Mouse (Mus musculus): ENCODE data around the gene Hspb7.

Hspb7 gene

DNA sequence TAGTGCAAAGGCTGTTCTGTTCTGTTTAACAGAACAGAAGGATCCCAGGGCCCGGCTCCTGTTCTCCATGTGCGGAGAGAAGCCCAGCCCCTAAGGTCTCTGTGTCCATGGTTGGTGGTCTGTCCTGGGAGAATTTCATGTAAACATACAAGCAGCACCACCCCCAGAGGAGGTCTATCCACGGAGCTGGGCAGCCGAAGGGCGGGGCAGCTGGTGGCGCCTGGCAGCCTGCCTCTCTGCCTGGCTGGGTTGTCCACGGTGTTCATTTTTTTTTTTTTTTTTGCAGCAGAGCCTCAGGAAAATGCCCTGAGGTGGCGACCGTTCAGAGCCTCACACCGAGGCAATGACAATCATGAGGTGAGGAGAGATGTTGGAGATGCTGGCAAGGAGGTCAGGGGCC, 48.0 kb downstream of the Hspb7 start:
- DNase-seq (ENCODE audit: low spot score in 2 of 2), result no peak

DNA sequence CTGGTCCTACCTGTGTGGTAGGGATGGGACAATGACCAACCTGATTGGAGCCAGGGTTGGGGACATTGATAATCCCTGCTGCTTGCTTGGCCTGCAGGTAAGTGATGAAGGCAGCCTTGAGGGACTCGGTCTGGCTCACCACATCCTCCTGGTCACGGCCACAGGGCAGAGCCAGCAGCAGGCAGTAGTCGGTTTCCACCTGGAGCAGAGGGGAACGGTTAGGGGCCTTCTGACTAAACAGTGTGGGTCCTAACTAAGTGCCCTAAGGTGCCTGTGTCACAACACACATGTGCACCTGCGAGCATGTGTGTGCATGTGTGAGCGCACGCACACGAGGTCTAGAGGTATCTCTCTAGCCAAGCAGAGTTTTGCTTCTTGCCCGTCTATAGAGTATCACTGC, 48.8 kb downstream of the Hspb7 start:
- no peak for DNase-seq (ENCODE audit: low spot score in 2 of 2)

DNA sequence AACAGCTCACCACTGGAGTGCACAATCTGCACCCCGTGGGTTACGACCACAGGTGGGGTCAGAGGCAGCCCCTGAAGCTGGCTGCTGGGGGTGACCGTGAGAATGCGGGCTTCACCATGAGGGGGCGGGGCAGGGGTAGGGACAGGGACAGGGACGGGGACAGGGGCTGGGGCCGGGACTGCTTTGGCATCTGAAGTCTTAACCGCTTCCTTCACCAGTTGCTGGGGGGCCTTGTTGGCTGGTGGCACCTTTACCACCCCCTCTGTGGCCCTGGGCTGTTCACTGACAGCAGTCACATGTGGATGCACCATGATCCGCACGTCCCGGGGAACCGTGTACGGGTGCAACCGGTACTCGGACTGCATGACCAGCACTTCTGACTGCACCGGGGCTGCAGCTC, 50.9 kb downstream of the Hspb7 start:
- no peak for DNase-seq (ENCODE audit: low spot score in 2 of 2)

DNA sequence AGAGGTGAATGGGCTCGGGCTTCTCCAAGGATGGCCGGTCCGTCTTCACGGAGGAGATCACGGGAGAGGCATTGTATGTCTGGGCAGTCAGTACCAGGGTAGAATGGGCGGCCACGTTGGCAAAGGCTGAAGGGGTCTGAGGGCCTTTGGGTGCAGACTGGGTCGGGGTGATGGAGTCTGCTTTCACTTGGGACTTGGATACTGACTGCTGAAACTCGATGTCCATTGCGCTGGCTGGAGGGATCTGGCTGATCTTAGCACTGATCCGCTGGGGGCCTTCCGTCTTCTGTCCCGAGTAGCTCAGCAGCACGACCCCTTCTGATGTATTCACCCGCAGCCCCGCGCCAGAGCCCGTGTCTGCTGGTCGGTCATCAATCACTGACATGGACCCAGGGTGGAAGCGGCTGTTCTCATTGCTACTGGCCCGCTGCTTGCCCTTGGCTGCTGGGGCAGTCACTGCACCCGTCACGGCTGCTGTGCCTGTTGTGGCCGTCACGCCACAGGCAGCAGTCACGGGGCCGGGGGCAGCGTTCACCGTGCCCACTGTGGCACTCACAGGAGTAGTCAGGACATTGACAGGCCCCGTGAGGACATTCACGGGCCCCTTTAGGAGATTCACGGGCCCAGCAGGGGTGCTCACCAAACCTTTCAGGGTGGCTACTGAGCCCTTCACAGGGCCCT, 52.2 kb downstream of the Hspb7 start:
- no peak for DNase-seq (ENCODE audit: low spot score in 2 of 2)

DNA sequence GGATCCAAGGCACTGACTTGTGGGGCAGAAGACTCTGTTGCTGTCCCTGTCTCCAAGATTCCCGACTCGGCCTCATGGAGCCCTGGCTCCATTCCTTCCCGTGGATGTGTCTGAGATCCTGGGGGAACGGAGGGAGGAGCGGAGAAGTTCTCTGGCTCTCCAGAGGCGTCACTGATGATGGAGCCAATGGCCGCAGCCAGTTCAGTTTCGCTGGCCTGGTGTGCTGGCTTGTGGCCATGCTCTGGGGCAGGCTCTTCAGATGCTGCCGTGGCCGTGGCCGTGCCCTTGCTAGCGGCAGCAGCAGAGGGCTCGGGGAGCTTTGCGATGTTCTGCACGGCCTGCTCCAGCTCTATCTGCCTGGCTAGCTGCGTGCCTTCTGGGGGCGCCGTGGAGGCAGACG, 53.9 kb downstream of the Hspb7 start:
- no peak for DNase-seq (ENCODE audit: low spot score in 2 of 2)
